Mouse (Mus musculus): Measurements from ENCODE around the gene Acrbp.

- TF ChIP-seq CTCF (IDR thresholded peaks at IDR 0.05; ENCODE audit: low read depth) (no peak; the same call in 1 of the 2 replicates), EP300 (IDR thresholded peaks at IDR 0.05; ENCODE audit: low read depth) (no peak)
These were observed 47.8 kb downstream of the Acrbp start for GRCm38 (mm10) chr6:125097346-125097689.
